Mouse (Mus musculus) retina, postnatal 7 days (tissue): ENCODE measurements around the gene Skint7.
"Not testable (repeated sequence)": the region's sequence is repeated elsewhere in the genome, so short reads cannot be mapped to it uniquely, and the experiment has no call there.

Source experiments
- DNase-seq: peaks from one replicate; pipeline ENCODE4 v3.0.0-alpha.2; 2012; ENCODE audit warnings: low read depth, low spot score

Gene Skint7

DNA sequence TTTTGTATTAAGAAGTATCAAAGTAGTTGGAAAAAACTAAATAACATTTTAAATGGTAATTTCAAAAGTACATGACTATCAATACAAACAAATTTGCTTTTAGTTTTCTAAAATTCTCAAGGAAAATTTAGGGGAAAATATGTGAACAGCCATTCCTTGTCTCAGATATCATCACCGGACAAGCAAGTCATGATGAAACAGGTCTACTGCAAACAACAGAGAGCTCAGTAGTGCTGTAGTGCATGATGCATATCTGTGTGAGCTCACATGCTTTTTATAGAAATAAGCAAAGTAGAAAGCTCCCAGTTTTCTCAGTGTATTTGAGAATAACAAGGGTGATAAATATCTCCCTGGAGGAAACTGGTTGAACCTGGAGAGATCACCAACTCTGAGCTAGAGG, at the start of gene Skint7:
Gene Skint7 (plus strand): TSS at position 301 of the 400 bp plus-strand sequence.
- no peak for DNase-seq

- DNase-seq = no peak
Observed at GRCm38 (mm10) chr4:111961309-111961708, 11.4 kb upstream of the Skint7 start.

DNA sequence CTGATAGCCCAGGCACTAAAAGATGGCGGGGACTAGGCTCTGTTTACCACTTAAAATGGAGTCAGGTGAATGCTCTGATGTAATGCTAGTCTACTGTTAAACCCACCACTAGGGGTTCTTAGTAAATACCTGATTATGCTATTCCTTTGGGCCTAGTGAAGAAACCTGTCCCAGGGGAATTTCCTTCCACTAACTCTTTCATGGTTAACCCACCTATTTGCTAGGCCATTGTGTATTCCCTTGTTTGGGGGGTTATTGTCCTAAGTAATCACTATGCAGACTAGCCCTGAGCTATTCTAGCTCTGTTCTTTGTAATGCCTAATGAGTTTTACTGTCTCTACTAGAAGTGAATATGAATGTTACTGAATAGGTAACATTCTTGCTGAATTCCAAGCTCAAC, 9.5 kb upstream of the Skint7 start:
- not testable (repeated sequence) for DNase-seq

DNA sequence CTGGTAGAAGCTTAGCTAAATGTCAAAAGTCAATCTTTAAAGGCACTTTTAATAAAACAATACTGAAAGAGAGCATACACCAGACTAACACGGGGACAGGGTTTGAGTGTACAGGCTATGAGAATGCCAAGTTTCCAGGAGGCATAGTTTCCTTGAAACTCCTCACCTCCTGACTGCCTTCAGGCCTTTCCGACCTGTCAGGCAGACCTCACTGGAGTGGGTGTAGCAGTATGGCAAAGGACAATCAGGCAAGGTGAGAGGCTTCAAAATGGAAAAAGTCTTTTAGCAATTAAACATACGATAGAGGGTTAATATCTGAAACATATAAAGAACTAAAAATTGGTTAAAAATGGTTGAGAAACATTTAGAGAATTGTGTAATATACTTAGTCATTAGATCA, 9.1 kb upstream of the Skint7 start:
- DNase-seq = no peak

DNA sequence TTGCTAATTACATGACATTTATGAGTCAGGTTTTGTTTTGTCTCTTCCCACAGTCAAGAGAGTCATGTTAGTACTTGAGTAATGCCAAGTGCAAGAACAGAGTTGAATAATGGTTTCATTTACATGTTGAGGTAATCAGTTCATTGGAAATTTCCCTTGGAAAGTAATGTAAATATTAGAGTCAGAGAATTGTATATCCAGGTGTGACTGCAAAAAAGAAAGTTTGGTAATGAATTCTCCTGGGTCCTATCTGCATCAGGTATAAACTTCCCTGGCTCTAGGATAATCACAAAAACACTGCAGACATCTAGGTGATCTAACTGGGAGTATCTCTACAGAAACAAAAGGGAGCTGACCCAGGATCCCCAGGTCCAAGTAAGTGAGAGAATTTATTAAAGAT, 33.2 kb downstream of the Skint7 start, which contains the start of gene Skint1:
Gene Skint1 (plus strand): TSS at position 301 of the 400 bp plus-strand sequence.
- DNase-seq = no peak
